Mouse (Mus musculus): Measurements from ENCODE around the gene Stac.

Gene Stac

DNA sequence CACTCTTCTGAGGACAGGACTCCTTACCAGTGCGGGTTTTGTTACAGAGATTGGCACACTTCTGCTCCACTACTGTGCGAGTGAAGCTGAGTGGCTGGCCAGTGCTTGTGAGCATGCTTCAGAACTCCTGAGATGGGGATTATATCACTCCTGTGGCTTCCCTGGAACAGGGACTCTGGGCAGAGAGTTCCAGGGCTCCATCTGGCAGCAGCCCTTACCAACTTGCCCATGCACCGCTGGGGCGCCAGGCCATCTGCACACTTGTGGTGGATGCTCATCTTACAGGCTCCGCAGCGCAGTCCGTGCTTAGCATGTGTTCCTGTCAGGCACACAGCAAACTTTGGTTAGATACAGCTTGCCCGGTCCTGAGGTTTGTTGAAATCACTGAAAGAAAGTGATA is 83.5 kb downstream of the Stac start:
- no peak for DNase-seq (ENCODE audit: low spot score in 2 of 2)

DNA sequence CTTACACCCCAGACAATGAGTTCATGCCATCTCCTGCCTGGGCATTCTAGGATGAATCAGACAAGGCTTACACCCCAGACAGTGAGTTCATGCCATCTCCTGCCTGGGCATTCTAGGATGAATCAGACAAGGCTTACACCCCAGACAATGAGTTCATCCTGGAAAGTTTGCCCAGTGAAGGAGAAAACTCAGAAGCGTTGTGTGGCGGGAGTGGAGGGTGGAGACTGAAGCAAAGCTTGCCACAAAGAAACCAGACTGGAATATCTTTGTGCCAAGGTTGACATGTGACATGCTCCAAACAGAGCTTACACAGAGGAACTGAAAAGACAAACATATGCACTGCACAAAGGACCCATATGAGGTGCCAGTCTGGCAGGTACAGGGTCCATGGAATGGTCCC is 102.6 kb downstream of the Stac start:
- DNase-seq (ENCODE audit: low spot score in 2 of 2) = no peak

DNA sequence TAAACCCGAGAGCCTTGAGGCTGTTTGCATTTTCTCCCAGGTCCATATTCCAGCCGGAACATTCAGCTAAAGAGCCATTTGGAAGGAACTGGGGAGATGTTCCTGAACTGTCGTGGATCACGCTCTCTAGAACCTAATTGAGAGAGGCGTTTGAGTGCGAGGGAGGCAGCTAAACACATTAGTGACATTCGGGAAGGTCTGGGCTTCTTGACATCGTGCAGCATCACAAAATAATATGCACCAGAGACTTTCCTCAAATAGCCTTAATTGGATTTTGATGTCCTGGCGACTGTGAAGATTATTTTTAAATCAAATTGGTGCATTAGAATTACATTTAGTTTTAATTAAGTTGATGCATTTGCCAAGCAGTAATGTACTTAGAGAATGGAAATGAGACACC is 111.4 kb downstream of the Stac start:
- no peak for DNase-seq (ENCODE audit: low spot score in 2 of 2)

DNA sequence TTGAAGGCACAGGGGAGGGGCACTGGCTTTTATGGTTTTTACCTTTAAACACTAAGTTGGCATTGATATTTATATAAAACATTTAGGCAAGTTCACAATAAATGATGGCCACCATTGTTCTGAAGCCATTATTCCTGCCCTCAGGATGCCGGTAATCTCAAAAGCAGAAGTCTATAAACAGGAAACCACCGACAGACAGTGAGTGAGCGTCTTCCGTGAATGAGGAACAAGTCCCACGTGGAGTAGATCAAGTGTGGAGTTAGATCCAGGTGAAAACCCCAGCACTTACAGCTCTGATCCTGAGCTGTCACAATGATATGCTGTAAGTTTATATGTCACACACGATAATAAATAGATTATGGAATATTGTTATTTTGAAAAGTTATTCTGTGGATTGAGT is 112.7 kb downstream of the Stac start:
- no peak for DNase-seq (ENCODE audit: low spot score in 2 of 2)

DNA sequence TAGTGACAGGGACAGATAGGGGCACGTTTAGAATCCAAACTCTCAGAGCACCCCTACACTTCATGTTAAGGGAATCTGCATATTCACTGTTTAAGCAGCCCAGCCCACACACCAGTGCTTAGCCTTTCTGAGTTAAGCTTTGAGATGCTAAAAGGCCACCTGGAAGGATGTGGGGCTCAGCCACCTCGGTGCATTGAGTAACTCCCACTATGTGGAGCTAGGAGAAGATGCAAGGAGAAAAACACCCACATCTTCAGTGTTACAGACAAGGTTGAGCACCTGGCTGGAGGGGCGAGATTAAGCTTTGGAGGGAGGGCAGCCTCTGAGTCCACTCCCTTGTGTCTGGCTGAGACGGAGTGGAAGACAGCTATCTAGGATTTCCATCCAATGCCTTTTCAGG is 114.3 kb downstream of the Stac start:
- DNase-seq (ENCODE audit: low spot score in 2 of 2) = no peak

DNA sequence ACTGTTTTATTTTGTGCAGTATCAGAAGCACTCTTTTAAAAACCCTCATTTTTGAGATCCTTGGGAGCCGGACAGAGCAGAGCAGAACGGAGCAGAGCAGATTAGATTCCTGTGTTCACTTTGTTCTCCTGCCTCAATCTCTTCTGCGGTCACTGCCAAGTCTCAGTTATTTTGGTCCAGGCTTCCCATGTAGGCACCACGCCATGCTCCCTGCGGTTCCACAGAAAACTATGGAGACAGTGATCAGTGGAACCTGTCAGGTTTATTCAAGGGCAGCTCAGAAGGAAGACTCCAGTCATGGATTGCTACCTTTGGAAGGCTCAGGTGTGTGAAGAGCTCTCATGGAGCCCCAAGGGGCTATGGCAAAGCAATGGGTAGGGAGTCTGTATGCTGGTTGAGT is 116.3 kb downstream of the Stac start:
- no peak for DNase-seq (ENCODE audit: low spot score in 2 of 2)

DNA sequence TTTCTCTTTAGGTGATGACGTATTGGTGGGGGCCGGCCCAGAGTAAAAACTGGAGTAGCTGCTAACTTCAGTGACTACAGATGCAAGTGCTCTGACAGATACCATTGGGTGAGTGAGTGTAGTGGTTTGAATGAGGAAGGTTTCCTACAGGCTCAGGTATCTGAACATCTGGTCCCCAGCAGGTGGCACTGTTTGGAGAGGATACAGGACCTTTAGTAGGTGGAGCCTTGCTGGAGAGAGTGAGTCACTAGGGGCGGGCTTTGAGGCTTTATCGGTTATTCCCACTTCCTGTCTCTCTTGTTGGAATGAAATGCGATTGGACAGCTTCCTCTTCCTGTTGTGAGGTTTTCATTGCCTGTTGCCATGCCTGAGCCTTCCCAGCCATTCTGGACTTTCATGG is 118.5 kb downstream of the Stac start:
- DNase-seq (ENCODE audit: low spot score in 2 of 2) = no peak

DNA sequence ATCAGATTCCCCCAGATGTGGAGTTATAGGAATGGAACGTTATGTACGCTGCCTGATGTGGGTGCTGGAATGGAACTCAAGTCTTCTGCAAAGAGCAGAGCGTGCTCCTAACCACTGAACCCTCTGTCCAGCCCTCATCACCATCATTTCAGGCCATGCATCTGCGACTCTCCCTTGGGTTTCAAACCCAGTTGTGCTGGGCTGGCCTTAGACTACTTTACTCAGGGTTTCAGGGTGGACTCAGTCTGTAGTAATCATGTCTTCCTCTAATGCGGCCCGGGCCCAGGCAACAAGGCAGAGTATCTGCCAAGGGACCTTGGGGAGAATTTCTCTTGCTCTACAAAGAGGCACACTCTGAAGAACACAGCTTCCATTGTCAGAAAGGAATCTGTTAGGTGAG is 126.0 kb downstream of the Stac start:
- no peak for DNase-seq (ENCODE audit: low spot score in 2 of 2)

DNA sequence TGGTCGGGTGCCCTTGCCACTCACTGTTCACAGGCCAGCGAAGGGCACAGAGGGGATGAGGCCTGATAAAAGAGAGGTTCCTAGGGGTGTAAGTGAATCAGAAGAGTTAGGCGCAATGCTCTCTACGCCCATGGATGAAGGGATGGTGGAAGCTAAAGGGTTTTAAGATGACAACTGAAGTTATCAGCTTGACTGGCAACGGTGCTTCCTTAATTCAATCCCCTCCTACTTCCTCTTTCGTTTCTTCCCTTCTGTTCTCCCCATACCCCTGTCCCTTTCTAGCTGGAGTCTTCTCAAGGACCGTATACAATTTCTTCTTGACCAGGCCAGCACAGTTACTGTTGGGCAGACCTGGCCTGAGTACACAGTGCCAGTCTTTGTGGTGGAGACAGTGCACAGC is 126.9 kb downstream of the Stac start:
- DNase-seq (ENCODE audit: low spot score in 2 of 2) = no peak

DNA sequence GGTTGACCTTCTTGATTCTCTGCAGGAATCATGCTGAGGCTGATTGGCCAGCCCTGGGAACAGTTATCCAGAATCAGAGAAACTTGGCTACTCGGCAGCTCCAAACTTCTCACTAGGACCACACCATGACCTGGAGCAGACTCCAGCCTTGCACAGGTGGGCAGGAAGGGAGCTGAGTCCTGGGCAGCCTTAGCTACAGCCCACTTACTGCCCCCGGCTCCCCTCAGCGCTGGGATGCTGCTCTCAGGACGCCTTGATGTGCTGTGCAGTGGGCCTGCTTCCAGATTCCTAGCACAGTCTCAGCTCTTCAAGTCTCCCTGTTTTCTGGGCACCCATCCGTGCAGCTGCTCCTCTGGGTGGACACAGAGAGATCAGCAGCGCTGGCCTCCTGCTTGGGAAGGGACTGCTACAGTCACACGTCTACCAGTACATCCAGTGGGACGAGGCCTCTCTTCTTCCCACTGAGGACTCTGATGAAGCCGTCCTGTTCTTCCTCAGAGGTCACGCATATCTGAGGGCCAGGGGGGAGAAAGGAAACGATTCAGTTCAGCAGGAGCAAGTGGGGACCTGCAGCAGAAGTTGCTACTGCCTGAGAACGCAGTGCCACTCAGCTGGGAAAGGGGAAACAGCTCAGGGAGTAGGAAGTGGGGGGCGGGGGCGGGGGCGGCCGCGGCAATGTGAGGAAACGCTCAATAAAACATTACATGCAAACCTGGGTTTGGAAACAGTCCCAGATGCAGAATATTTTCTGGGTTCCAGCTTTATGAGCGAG is 127.7 kb downstream of the Stac start:
- DNase-seq (ENCODE audit: low spot score in 2 of 2) = no peak

DNA sequence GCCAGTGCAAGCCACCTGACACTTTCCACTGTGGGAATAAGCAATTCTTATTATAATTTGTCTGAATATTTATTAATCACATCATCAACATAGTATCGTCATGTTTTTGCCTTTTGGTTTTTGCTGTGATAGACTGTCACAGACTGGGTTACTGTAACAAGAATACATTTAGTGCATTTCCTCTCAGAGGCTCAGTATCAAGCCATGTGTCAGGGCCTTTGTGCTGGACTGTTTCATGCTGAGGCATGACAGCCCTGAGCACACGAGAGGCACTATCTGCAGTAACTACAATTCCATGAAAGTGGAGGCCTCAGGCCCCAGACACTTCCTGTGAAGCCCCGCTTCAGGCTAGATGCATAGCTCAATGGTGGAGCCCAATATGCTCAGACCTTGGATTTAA is 133.4 kb downstream of the Stac start:
- DNase-seq (ENCODE audit: low spot score in 2 of 2) = no peak

DNA sequence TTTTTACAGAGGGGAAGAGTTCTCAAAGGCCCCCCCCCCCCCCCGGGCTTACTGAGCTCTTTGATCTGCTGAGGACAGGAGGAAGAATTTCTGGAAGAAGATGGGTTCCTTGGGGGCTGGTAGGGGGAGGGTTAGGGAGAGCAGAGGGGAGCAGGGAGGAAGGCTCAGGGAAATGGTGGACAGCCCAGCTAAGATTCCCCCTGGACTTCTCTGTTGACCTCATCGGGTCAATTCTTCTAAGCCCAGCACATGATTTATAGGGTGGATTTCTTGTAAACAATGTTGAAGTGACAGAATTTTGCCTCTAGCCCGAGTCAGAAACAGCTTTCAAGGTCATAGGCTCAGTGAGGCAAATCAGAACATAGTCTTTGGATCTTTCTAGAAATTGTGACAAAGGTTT is 137.3 kb downstream of the Stac start:
- no peak for DNase-seq (ENCODE audit: low spot score in 2 of 2)

DNA sequence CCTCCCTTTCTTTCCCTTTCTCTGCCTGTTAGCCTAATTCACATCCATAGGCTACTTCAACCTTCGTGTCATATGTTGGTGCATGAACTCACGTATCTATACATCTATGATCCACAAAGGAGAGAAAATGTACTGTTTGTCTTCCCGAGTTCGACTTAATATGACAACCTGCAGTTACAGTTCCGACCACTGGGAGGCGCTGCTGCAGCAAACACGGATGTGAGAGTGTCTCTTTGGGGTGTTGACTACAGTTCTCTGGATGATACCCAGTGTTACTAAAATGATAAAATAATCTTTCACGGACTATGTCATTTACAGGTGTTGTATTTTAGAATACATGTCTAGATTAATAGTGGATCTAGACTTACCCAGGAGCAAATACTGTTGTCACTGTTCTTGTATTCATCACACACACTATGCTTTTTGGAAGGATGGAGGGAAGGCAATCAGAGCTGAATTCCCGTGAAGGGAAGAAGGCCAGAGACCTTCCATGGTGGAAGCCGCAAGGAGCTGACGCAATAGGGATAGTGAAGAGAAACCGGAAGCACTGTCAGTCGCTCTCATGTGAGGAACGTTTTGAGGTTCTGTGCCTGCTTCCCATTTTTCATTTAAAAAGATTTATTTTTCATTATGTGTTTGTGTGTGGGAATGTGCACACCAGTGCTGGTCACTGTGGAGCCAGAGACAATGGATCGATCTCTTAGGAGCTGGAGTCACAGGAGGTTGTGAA is 138.5 kb downstream of the Stac start:
- no peak for DNase-seq (ENCODE audit: low spot score in 2 of 2)

DNA sequence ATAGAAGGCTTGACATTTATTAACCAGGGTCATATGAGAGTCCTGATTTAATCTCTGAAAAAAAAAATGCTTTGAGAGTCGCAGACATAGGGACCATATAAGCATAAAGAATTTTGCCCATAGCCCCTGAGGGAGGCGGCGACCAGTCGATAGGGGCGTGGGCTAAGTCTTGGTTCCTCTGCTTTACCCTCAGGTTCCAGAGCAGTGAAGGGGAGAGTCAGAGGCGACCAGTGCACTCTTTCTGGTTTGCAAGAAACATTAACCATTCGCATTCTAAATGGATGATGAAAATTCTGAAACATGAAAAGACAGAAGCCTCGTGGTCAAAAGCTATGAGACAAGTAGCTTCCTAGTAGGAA is 139.2 kb downstream of the Stac start:
- no peak for DNase-seq (ENCODE audit: low spot score in 2 of 2)

DNA sequence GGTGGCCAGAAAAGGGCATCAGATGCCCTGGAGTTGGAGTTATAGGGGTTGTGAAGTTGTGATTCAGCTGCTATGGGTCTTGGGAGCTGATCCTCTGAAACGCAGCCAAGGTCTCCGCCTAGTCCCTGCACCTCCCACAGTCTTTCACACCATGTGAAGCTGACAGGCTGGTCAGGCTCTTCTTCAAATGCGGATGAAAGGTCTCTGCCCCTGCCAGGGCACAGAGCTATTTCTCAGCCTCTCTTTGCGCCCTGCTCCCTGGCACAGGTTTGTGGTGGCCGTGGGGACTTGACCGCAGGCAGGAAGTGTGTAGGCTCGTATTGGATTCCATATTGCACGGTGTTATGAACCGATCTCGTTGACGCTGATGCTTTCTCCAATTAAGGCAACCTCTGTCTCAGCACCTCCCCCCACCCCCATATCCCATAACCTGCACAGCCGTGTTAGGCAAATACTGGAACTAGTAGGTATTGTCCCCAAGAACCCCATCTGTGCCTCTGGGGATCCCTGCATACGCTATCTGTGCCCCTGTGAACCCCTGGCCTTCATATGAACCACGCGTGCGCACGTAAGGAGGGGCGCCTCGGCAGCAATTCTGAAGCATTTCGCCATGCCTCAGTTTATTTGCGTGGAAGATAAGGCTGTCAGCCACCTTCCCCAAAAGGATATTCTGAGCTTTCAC is 139.7 kb downstream of the Stac start:
- DNase-seq (ENCODE audit: low spot score in 2 of 2) = no peak

DNA sequence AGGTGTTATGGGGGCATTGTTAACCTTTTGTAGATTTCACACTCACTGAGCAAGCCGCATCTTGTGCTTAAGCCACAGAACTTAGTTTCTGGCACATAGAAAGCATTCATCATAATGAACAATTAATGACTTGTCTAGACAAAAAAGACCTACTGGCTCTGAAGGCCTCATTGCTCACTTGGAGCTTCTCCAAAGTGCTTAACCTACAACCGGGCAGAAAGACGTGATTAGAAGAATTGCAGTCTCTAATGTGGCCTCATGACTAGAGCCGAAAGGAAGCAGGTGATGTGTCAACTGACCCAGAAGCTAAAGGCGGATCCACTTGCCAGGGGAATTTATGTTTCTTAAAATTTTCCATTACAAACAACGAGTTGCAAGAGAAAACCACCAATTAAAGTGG is 147.5 kb downstream of the Stac start:
- no peak for DNase-seq (ENCODE audit: low spot score in 2 of 2)

DNA sequence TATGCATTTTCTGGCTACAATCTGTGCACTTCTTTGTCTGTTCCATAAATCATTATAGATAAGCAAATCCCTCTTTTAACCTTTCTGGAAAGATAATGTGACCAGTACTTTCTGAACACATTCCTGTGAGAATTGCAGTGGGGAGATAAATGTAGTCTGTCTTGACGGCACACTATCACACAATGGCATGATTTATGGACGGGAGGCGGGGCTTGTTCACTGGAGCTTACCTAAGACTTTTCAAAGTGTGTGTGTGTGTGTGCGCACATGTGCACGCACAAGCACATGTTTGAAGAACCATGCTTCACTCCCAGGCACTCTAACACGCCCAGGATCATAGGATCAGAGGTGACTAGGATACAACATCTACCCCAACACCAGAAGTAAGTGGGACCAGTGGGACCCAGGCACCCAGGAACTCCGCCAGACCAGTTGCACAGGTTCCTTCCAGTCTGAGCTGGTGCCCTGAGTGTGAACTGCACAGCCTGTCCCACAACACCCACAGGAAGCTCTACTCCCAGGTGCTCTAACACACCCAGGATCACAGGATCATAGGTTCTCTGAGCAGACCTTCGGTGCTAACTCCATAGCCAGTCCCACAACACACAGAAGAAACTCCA is 154.6 kb downstream of the Stac start:
- DNase-seq (ENCODE audit: low spot score in 2 of 2) = no peak

DNA sequence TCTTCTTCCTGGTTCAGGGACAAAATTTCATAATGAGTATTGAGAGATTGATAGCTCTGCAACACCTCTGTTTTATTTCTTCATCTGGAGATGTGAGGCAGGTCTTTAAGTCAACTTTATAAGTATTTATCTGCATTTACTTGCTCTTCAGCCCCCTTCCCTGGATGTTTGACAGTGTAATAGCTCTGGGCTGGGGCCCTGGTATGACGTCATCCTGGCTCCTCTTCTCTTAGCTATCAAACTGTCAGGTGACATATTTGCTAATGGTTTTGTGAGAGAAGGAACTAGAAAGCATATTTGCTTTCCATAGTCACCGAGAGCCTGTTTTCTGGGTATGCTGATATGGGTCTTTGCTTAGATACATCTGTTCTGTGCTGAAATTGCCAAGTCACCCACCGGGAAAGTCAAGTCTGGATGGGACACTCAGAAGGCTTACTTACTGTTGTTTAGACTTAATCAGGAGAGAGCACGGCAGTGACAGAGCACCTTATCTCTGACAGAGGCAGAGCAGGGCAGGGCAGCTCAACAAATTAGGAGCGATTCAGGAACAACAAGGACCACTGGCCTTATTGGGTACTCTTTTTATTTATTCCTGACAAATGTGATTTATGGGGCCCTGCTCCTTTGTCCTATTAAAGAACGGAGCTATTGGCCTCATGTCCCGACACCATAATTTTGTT is 155.3 kb downstream of the Stac start:
- no peak for DNase-seq (ENCODE audit: low spot score in 2 of 2)

DNA sequence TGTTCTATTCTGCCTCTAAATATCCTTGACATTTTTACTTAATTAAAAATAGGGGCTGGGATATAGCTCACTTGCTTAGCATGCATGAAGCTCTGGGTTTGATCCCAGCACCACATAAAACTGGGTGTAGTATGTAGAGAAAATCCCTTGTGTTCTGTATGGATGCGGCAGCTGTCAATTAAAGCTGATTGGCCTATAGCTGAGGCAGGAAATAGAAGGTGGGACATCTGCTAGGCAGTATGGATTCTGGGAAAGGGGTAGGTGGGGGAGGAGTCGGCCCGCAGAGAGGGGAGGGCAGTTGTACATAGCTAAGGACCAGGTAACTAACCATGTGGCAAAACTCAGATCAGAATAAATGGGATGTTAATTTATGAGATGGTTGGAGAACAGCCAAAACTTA is 166.3 kb downstream of the Stac start:
- no peak for DNase-seq (ENCODE audit: low spot score in 2 of 2)

DNA sequence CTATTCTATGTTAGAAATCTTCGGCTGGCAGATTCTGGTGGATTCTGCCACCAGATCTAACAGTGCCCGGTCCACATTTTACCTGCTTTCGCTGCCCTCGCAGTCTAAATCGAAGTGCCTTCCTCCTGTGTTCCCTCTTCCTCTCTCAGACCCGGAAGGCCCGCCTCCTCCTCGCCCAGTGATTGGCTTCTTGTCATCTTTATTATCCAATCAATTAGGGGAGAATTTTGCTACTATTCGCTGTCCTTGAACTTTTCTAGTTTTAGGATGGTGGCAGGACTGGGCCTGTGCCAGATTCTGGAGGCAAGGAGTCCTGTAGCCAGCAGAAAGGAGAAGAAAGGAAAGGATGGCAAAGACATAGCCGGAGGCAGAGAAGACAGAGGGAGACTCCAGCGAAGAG is 167.0 kb downstream of the Stac start:
- DNase-seq (ENCODE audit: low spot score in 2 of 2) = no peak

DNA sequence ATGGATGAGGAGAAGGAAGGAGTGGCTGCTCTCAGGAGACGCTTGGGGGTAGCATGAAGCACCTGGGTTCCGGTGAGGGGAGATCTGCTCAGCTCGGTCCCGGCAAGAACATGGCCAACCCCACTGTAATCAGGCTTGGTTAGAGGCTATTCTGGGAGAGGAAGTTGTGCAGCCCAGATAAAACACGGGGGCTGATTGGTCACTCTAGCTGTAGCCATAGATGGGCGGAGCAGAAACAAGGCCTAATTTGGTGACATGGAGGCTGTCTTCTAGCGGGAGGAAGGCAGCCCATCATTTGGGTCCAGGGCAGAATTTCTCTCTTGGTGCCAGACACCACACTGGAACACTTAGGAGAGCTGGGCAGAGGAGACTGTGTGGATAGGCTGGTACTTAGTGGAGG is 167.9 kb downstream of the Stac start:
- DNase-seq (ENCODE audit: low spot score in 2 of 2) = no peak

DNA sequence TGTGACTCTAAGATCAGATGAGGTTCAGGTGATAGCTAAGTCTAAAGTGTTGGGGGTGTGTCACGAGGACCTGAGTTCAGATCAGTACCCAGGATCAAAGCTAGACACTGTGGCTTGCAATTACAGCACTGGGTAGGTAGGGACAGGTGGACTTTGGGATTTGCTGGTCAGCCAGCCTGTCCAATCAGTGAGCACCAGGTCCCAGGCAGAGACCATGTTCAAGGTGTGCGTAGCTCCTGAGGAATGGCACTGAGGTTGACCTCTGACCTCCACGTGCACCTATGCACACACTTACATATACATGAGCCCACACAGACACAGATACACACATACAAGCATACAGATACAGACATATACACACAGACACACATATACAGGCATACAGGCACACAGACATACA is 174.6 kb downstream of the Stac start:
- DNase-seq (ENCODE audit: low spot score in 2 of 2) = no peak

Data from frontal cortex, postnatal 36 days (tissue).